Mouse (Mus musculus) ES-E14 (cell line): ENCODE measurements at regions not wholly inside any gene's neighbourhood (a gene's known extent, or its start where the extent isn't known, plus 50 kb on each side); places are given as distances from the start of the nearest gene placed in this dataset.

Experiments used
- DNase-seq: peaks from one replicate; pipeline ENCODE4 v3.0.0-alpha.2; 2013; ENCODE audit warnings: low read depth, low spot score
- H3K27ac ChIP-seq: 2 replicates; pipeline ENCODE4 v1.5.1; 2012; ENCODE audit warnings: low read depth, mild to moderate bottlenecking, low read length, moderate library complexity, mixed read lengths; ENCODE audit not compliant: poor library complexity, insufficient read depth, severe bottlenecking
- H3K36me3 ChIP-seq: 2 replicates; pipeline ENCODE4 v1.6.1; 2012; ENCODE audit warnings: mild to moderate bottlenecking, low read length, moderate library complexity, mixed read lengths; ENCODE audit not compliant: control insufficient read depth, poor library complexity, insufficient read depth, severe bottlenecking
- H3K4me1 ChIP-seq, 2 experiments: fragments of 150-350 bp in 1 of 2; sonication (generic) in 1 of 2; 2 replicates each; pipeline ENCODE4 v1.6.1; 2012; ENCODE audit warnings: low read length in 2 of 2, mild to moderate bottlenecking in 1 of 2, mixed read lengths in 1 of 2; ENCODE audit not compliant: control insufficient read depth in 2 of 2, insufficient read depth in 2 of 2, poor library complexity in 1 of 2
- H3K4me3 ChIP-seq, 2 experiments: fragments of 150-350 bp in 1 of 2; sonication (generic) in 1 of 2; 2 replicates each; pipeline ENCODE4 v1.5.1; 2012; ENCODE audit warnings: low read length in 2 of 2, low read depth in 1 of 2, mild to moderate bottlenecking in 1 of 2, mixed read lengths in 1 of 2; ENCODE audit not compliant: insufficient read depth in 1 of 2, poor library complexity in 1 of 2, severe bottlenecking in 1 of 2
- H3K9ac ChIP-seq: 2 replicates; pipeline ENCODE4 v1.6.1; 2012; ENCODE audit warnings: low read depth, mild to moderate bottlenecking, low read length, mixed read lengths; ENCODE audit not compliant: poor library complexity, insufficient read depth, severe bottlenecking
- H3K9me3 ChIP-seq: fragments of 150-350 bp; sonication (generic); 2 replicates; pipeline ENCODE4 v1.6.1; 2012; ENCODE audit warnings: low read depth, mild to moderate bottlenecking, low read length; ENCODE audit not compliant: control insufficient read depth, insufficient read depth
- CHD2 ChIP-seq: IDR thresholded peaks from 2 replicates; pipeline ENCODE4 v1.6.1; 2014; ENCODE audit warnings: mild to moderate bottlenecking, low read depth, low read length, inconsistent platforms
- HCFC1 ChIP-seq: IDR thresholded peaks from 2 replicates; pipeline ENCODE4 v1.6.1; 2012; ENCODE audit warnings: low read length, inconsistent platforms, borderline replicate concordance; ENCODE audit not compliant: insufficient read depth
- MAFK ChIP-seq: IDR thresholded peaks from 2 replicates; pipeline ENCODE4 v1.6.1; 2014; ENCODE audit warnings: mild to moderate bottlenecking, low read depth, low read length, inconsistent platforms; ENCODE audit not compliant: insufficient read depth
- ZC3H11A ChIP-seq: IDR thresholded peaks from 2 replicates; pipeline ENCODE4 v1.6.1; 2012; ENCODE audit warnings: low read depth, mild to moderate bottlenecking, inconsistent platforms, low read length, borderline replicate concordance
- ZNF384 ChIP-seq: IDR thresholded peaks from 2 replicates; pipeline ENCODE4 v1.6.1; 2012; ENCODE audit warnings: low read depth, low read length, inconsistent platforms
- in situ Hi-C, 2 experiments: fragments of 600-800 bp; cut with MboI; formaldehyde crosslinking; loops; one replicate each; pipeline ENCODE4 v1.15.1; 2025; ENCODE audit warnings: low sequenced_read_pairs in 2 of 2, inconsistent platforms in 1 of 2; ENCODE audit not compliant: unreplicated experiment in 2 of 2

GRCm38 (mm10) chr1:128767415-128767814 is 175.3 kb upstream of the Cxcr4 start:
- TF ChIP-seq CHD2 = no peak
- no peak for TF ChIP-seq MAFK
- TF ChIP-seq ZC3H11A = no peak
- TF ChIP-seq ZNF384 = no peak
- TF ChIP-seq HCFC1 = no peak
- no peak overlapping the region for H3K4me3 ChIP-seq
- H3K4me1 ChIP-seq = no peaks in the 10 kb centered on the region; a peak in 1 of 4 replicates
- in situ Hi-C loops = no loop called here
- no peak overlapping the region for H3K27ac ChIP-seq
- H3K9me3 ChIP-seq = no peaks in the 10 kb centered on the region
- H3K9ac ChIP-seq = no peak overlapping the region
- H3K36me3 ChIP-seq = no peaks in the 10 kb centered on the region
- DNase-seq = no peak

DNA sequence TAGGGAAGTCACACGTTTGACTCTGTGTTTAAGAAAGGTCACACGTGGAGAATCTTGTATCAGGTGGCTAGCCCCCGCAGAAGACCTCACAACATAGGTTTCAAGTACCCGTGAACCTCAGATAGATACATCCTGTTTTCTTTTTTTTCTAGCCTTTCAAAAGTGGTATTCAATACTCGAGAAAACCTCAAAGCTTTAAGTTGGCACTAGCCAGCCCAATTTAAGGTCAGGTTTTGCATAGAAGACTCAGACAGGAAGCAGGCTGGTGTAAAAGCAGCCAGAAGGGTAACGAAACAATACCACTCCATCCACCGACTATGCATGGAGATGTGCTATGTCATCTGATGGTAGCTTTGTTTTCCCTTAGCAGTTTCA is 174.8 kb upstream of the Cxcr4 start:
- H3K4me1 ChIP-seq = no peaks in the 10 kb centered on the region
- H3K36me3 ChIP-seq = no peaks in the 10 kb centered on the region
- no peaks in the 10 kb centered on the region for H3K9me3 ChIP-seq
- H3K4me3 ChIP-seq = no peak overlapping the region
- H3K9ac ChIP-seq = no peak overlapping the region
- no peak for DNase-seq
- no peak overlapping the region for H3K27ac ChIP-seq
- no peak for TF ChIP-seq MAFK
- no peak for TF ChIP-seq CHD2
- TF ChIP-seq HCFC1 = no peak
- no peak for TF ChIP-seq ZC3H11A
- TF ChIP-seq ZNF384 = no peak
- in situ Hi-C loops = no loop called here

GRCm38 (mm10) chr1:128766193-128766893 is 174.2 kb upstream of the Cxcr4 start:
- in situ Hi-C loops = no loop called here
- H3K9me3 ChIP-seq = no peaks in the 10 kb centered on the region
- no peak for TF ChIP-seq MAFK
- no peaks in the 10 kb centered on the region for H3K4me1 ChIP-seq
- DNase-seq = no peak
- H3K9ac ChIP-seq = no peak overlapping the region
- no peak overlapping the region for H3K27ac ChIP-seq
- H3K36me3 ChIP-seq = no peaks in the 10 kb centered on the region
- no peak overlapping the region for H3K4me3 ChIP-seq

- H3K4me1 ChIP-seq = no peaks in the 10 kb centered on the region
- no peak for TF ChIP-seq ZC3H11A
- H3K4me3 ChIP-seq = no peak overlapping the region
- H3K27ac ChIP-seq = no peak overlapping the region
- no peaks in the 10 kb centered on the region for H3K36me3 ChIP-seq
- no peak overlapping the region for H3K9ac ChIP-seq
- H3K9me3 ChIP-seq = no peaks in the 10 kb centered on the region
- in situ Hi-C loops = no loop called here
- no peak for DNase-seq
Measured at GRCm38 (mm10) chr1:128765626-128766025, 173.5 kb upstream of the Cxcr4 start.

GRCm38 (mm10) chr1:128765142-128765541 is 173.0 kb upstream of the Cxcr4 start:
- in situ Hi-C loops = no loop called here
- H3K9ac ChIP-seq = no peak overlapping the region
- TF ChIP-seq ZC3H11A (no peak), MAFK (no peak), ZNF384 (no peak), CHD2 (no peak), HCFC1 (no peak)
- H3K9me3 ChIP-seq = no peaks in the 10 kb centered on the region
- no peak overlapping the region for H3K27ac ChIP-seq
- no peak for DNase-seq
- no peaks in the 10 kb centered on the region for H3K4me1 ChIP-seq
- H3K4me3 ChIP-seq = no peak overlapping the region
- no peaks in the 10 kb centered on the region for H3K36me3 ChIP-seq
